Mouse (Mus musculus) limb, embryonic 13.5 days (tissue): ENCODE data around the gene Etl4. TPM values are rescaled to one million over a fixed set of nuclear protein-coding genes. Genes with fewer than 3 reads are reported as not detected.

Experiments
- ATAC-seq: fragments of 200-750 bp; cut with Nextera tagmentation; 2 replicates; pipeline ENCODE4 v1.8.0; 2017; ENCODE audit warnings: low read depth, moderate number of reproducible peaks, moderate TSS enrichment; ENCODE audit not compliant: low FRiP score
- H3K27ac ChIP-seq: fragments of 300-500 bp; sonication (generic); 2 replicates; pipeline ENCODE4 v1.5.1; 2015; ENCODE audit warnings: inconsistent platforms, mild to moderate bottlenecking, moderate library complexity
- H3K27me3 ChIP-seq: fragments of 300-500 bp; sonication (generic); 2 replicates; pipeline ENCODE4 v1.6.1; 2015; ENCODE audit warnings: mild to moderate bottlenecking, inconsistent platforms
- H3K36me3 ChIP-seq: fragments of 300-500 bp; sonication (generic); 2 replicates; pipeline ENCODE4 v1.6.1; 2015; ENCODE audit warnings: inconsistent platforms, mild to moderate bottlenecking, moderate library complexity
- H3K4me1 ChIP-seq: fragments of 300-500 bp; sonication (generic); 2 replicates; pipeline ENCODE4 v1.6.1; 2015; ENCODE audit warnings: inconsistent platforms
- H3K4me2 ChIP-seq: fragments of 300-500 bp; sonication (generic); replicated peaks from 2 replicates; pipeline ENCODE4 v1.6.1; 2015; ENCODE audit warnings: inconsistent platforms, mild to moderate bottlenecking, moderate library complexity
- H3K4me3 ChIP-seq: fragments of 300-500 bp; sonication (generic); 2 replicates; pipeline ENCODE4 v1.5.1; 2015; ENCODE audit warnings: moderate library complexity, mild to moderate bottlenecking, inconsistent platforms
- H3K9ac ChIP-seq: fragments of 300-500 bp; sonication (generic); 2 replicates; pipeline ENCODE4 v1.6.1; 2015; ENCODE audit warnings: mild to moderate bottlenecking, inconsistent platforms
- H3K9me3 ChIP-seq: fragments of 300-500 bp; sonication (generic); 2 replicates; pipeline ENCODE4 v1.6.1; 2016; ENCODE audit warnings: inconsistent platforms
- WGBS: fragments of 180-500 bp; shearing (Covaris S2); methylation state at CpG from one replicate; pipeline ENCODE4 v1.1.7; 2015; 5-methylcytosine and 5-hydroxymethylcytosine counted together
- polyA plus RNA-seq: library from polyadenylated mRNA; unstranded; fragments of >200 nt; fragmentation: Nextera tagmentation; extraction: Ambion mirVana; gene quantifications from 2 replicates; pipeline ENCODE4 v1.2.1, GENCODE M21; 2015

Etl4 gene
- polyA plus RNA-seq, 1 experiment from 2014 or later = 25.6 TPM

DNA sequence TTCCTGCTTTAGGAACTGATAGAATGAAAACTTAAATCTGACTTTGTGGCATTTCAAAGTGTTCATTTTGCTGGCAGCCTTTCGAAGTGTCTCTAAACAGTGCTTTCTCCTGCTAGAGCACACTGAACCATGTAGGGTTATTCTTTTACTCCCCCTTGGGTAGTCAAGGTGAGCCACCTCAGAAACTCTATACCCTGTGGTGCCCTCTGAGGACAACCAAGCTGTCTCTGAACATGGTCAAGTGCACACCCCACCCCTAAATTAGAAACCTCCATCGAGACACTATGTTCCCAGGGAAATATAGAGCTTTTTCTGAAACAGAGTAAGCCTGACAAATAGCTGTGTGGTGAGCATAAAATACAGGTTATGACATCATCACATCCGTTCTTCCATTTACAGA lies 840.1 kb downstream of the Etl4 start:
- WGBS = 82% methylated on average over 3 of the region's 3 CpGs
- no peak overlapping the region for H3K27ac ChIP-seq
- no peak overlapping the region for H3K9ac ChIP-seq
- no peak overlapping the region for H3K4me2 ChIP-seq
- H3K4me1 ChIP-seq = no peaks in the 10 kb centered on the region
- no peaks in the 10 kb centered on the region for H3K9me3 ChIP-seq
- ATAC-seq = no peak
- no peak overlapping the region for H3K4me3 ChIP-seq
- no peaks in the 10 kb centered on the region for H3K36me3 ChIP-seq
- H3K27me3 ChIP-seq = no peaks in the 10 kb centered on the region

GRCm38 (mm10) chr2:20753282-20754110 lies 843.9 kb downstream of the Etl4 start:
- Histone ChIP-seq H3K36me3 (no peaks in the 10 kb centered on the region), H3K9me3 (no peaks in the 10 kb centered on the region), H3K27ac (no peak overlapping the region), H3K4me1 (no peaks in the 10 kb centered on the region), H3K9ac (no peak overlapping the region), H3K27me3 (no peaks in the 10 kb centered on the region), H3K4me3 (no peak overlapping the region), H3K4me2 (no peak overlapping the region)
- WGBS = 69% methylated on average over 8 of the region's 8 CpGs
- no peak for ATAC-seq

GRCm38 (mm10) chr2:20756964-20757363 lies 847.4 kb downstream of the Etl4 start:
- H3K27me3 ChIP-seq = no peaks in the 10 kb centered on the region
- H3K9me3 ChIP-seq = no peaks in the 10 kb centered on the region
- ATAC-seq = no peak
- no peaks in the 10 kb centered on the region for H3K4me1 ChIP-seq
- no peak overlapping the region for H3K27ac ChIP-seq
- no peak overlapping the region for H3K9ac ChIP-seq
- WGBS = 87% methylated on average over 3 of the region's 3 CpGs
- H3K36me3 ChIP-seq = peaks cover 3% of the 10 kb centered on the region
- H3K4me3 ChIP-seq = no peak overlapping the region
- H3K4me2 ChIP-seq = no peak overlapping the region

- no peak overlapping the region for H3K4me2 ChIP-seq
- peaks cover 3% of the 10 kb centered on the region for H3K36me3 ChIP-seq
- no peaks in the 10 kb centered on the region for H3K4me1 ChIP-seq
- WGBS = 86% methylated on average over 7 of the region's 7 CpGs
- no peak overlapping the region for H3K27ac ChIP-seq
- H3K9me3 ChIP-seq = no peaks in the 10 kb centered on the region
- H3K9ac ChIP-seq = no peak overlapping the region
- no peak overlapping the region for H3K4me3 ChIP-seq
- H3K27me3 ChIP-seq = no peaks in the 10 kb centered on the region
- no peak for ATAC-seq
Measured at GRCm38 (mm10) chr2:20759045-20759662, 849.6 kb downstream of the Etl4 start.

- no peaks in the 10 kb centered on the region for H3K4me1 ChIP-seq
- H3K9me3 ChIP-seq = no peaks in the 10 kb centered on the region
- H3K9ac ChIP-seq = no peak overlapping the region
- ATAC-seq = no peak
- no peak overlapping the region for H3K27ac ChIP-seq
- no peak overlapping the region for H3K4me2 ChIP-seq
- 85% methylated on average over 5 of the region's 5 CpGs for WGBS
- no peak overlapping the region for H3K4me3 ChIP-seq
- peaks cover 3% of the 10 kb centered on the region for H3K36me3 ChIP-seq
- H3K27me3 ChIP-seq = no peaks in the 10 kb centered on the region
Measured at GRCm38 (mm10) chr2:20761320-20761719, 851.7 kb downstream of the Etl4 start.

DNA sequence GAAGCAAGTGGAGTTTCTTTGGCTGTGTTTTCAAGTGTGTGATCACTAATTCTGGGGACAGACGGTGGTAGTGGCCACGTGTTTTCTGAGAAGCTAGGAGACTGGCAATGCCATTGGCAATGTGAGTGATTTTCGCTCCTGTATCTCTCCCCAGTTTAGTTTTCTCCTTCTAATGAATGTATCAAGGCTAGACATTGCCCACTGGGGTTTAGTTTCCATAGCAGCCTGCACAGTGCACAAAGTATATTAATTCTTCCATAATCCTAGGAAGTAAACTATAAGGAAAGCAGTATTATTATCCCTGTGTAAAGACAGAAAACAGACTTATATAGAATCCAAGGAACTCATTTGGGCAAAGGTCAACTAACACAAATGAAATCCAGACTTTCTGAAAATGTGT lies 852.2 kb downstream of the Etl4 start:
- Histone ChIP-seq H3K4me2 (no peak overlapping the region), H3K36me3 (peaks cover 3% of the 10 kb centered on the region), H3K27me3 (no peaks in the 10 kb centered on the region), H3K9me3 (no peaks in the 10 kb centered on the region), H3K27ac (no peak overlapping the region), H3K4me1 (no peaks in the 10 kb centered on the region), H3K9ac (no peak overlapping the region), H3K4me3 (no peak overlapping the region)
- WGBS = 82% methylated on average over 3 of the region's 3 CpGs
- ATAC-seq = no peak

- Histone ChIP-seq H3K4me3 (no peak overlapping the region), H3K4me1 (no peaks in the 10 kb centered on the region), H3K4me2 (no peak overlapping the region), H3K27me3 (no peaks in the 10 kb centered on the region), H3K36me3 (peaks cover 3% of the 10 kb centered on the region), H3K9ac (no peak overlapping the region), H3K27ac (no peak overlapping the region), H3K9me3 (no peaks in the 10 kb centered on the region)
- no peak for ATAC-seq
- 80% methylated on average over 4 of the region's 4 CpGs for WGBS
Measured at GRCm38 (mm10) chr2:20763511-20764212, 854.1 kb downstream of the Etl4 start.

GRCm38 (mm10) chr2:20764566-20765090 lies 855.0 kb downstream of the Etl4 start:
- H3K36me3 ChIP-seq = peaks cover 3% of the 10 kb centered on the region
- no peak overlapping the region for H3K4me3 ChIP-seq
- no peak for ATAC-seq
- no peak overlapping the region for H3K9ac ChIP-seq
- no peak overlapping the region for H3K27ac ChIP-seq
- no peaks in the 10 kb centered on the region for H3K9me3 ChIP-seq
- H3K4me2 ChIP-seq = no peak overlapping the region
- H3K4me1 ChIP-seq = no peaks in the 10 kb centered on the region
- H3K27me3 ChIP-seq = no peaks in the 10 kb centered on the region

GRCm38 (mm10) chr2:20768681-20769080 lies 859.1 kb downstream of the Etl4 start:
- Histone ChIP-seq H3K4me2 (no peak overlapping the region), H3K36me3 (0 out of 2 replicates have a peak, but pooled peaks cover 6% of the 10 kb centered on the region), H3K27ac (no peak overlapping the region), H3K4me3 (no peak overlapping the region), H3K4me1 (no peaks in the 10 kb centered on the region), H3K9ac (no peak overlapping the region), H3K27me3 (no peaks in the 10 kb centered on the region), H3K9me3 (no peaks in the 10 kb centered on the region)
- ATAC-seq = no peak
- 65% methylated on average over 5 of the region's 5 CpGs for WGBS

DNA sequence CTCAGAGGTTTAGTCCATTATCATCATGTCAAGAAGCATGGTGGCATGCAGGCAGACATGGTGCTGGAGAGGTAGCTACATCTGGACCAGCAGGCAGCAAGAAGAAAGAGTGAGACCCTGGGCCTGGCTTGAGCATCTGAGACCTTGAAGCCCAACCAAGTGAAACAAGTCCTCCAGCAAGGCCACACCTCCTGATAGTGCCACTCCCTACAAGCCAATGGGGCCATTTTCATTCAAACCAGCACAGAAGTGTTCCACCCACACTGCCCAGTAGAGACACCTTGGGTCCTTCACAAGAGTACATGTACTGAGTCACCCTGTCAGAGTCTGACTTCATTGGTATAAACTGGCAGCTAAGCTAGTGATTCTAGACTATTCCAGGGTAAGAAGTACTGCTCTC lies 860.6 kb downstream of the Etl4 start:
- H3K9me3 ChIP-seq = no peaks in the 10 kb centered on the region
- 0 out of 2 replicates have a peak, but pooled peaks cover 6% of the 10 kb centered on the region for H3K36me3 ChIP-seq
- H3K27me3 ChIP-seq = no peaks in the 10 kb centered on the region
- no peak overlapping the region for H3K4me2 ChIP-seq
- ATAC-seq = no peak
- no peaks in the 10 kb centered on the region for H3K4me1 ChIP-seq
- H3K9ac ChIP-seq = no peak overlapping the region
- H3K4me3 ChIP-seq = no peak overlapping the region
- no peak overlapping the region for H3K27ac ChIP-seq

DNA sequence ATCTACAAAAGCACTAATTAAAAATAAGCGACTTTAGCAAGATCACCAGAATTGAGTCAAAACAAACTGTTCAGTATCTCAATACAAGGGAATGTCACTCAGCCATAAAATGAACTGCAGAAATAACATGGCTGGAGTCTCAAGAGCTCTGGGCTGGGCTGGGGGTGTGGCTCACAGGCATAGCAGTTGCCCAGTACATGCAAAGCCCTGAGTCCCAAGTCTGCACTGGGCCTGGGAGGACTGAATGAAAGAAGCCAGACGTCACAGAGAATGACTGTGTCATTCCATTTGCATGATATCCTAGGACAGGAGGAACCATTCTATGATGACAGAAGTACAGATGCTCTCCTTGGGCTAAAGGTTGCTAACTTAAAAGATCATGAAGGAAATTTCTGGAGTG lies 864.9 kb downstream of the Etl4 start:
- 74% methylated on average over 2 of the region's 2 CpGs for WGBS
- no peaks in the 10 kb centered on the region for H3K9me3 ChIP-seq
- H3K36me3 ChIP-seq = 0 out of 2 replicates have a peak, but pooled peaks cover 6% of the 10 kb centered on the region
- H3K4me3 ChIP-seq = no peak overlapping the region
- no peaks in the 10 kb centered on the region for H3K4me1 ChIP-seq
- no peak for ATAC-seq
- no peak overlapping the region for H3K4me2 ChIP-seq
- H3K9ac ChIP-seq = no peak overlapping the region
- no peaks in the 10 kb centered on the region for H3K27me3 ChIP-seq
- no peak overlapping the region for H3K27ac ChIP-seq

GRCm38 (mm10) chr2:20776171-20776704 lies 866.7 kb downstream of the Etl4 start:
- Histone ChIP-seq H3K4me2 (no peak overlapping the region), H3K9ac (no peak overlapping the region), H3K4me1 (no peaks in the 10 kb centered on the region), H3K36me3 (no peaks in the 10 kb centered on the region), H3K27me3 (no peaks in the 10 kb centered on the region), H3K4me3 (no peak overlapping the region), H3K9me3 (no peaks in the 10 kb centered on the region), H3K27ac (no peak overlapping the region)
- 91% methylated on average over 6 of the region's 6 CpGs for WGBS
- no peak for ATAC-seq
